Mouse (Mus musculus) T-helper 1 cell (primary cell): Measurements from ENCODE around the gene C030005K15Rik.

Source experiments
- in situ Hi-C: fragments of 300-600 bp; cut with MboI, MseI; formaldehyde crosslinking; loops from one replicate; pipeline ENCODE4 v1.15.1; 2025; ENCODE audit warnings: high pct_unique_total_duplicates

Gene C030005K15Rik

DNA sequence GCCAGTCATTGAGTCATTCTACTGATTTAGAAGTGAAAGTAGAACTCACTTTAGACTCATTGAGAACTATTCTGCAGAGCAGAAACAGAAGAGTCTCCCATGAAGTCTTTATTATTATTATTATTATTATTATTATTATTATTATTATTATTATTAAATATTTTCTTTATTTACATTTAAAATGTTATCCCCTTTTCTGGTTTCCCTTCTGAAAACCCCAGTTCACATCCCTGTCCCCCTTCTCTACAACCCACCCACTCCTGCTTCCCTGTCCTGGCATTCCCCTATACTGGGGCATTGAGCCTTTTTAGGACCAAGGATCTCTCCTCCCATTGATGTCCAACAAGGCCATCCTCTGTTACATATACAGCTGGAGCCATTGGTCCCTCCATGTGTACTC is at the start of gene C030005K15Rik:
TSS of gene C030005K15Rik (minus strand) at position 101 of the 400 bp plus-strand sequence.
- in situ Hi-C loops, result loop anchor here (25.0 kb wide), 1 partner anchor 1936 kb away; no protein-coding TSS in a partner anchor

DNA sequence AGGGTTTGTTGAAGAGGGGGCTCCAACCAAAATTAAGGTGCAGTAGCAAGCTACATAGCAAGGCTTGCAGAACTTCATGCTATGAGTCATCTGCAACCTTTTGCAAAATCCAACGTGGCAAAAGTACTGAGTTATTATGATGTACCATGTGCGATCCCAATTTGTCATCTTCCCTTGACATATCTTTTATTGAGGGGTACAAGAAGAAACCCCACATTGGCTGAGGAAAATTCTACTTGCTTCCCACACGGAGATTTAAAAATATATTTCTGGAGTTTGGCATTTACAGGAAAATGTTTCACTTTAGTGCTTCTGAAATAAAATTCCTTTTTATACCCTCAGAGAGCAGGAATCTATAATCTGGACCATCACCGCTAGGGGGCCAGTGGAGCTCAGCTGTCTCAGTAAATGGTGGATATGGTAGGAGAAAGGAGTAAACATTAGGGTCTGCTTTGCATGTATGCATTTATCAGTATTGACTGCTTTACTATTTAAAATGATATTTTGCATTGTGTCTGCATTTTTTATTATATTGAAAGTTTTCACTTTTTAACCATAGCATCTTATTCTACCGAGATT is 41.7 kb upstream of the C030005K15Rik start:
- in situ Hi-C loops, result no loop called here

DNA sequence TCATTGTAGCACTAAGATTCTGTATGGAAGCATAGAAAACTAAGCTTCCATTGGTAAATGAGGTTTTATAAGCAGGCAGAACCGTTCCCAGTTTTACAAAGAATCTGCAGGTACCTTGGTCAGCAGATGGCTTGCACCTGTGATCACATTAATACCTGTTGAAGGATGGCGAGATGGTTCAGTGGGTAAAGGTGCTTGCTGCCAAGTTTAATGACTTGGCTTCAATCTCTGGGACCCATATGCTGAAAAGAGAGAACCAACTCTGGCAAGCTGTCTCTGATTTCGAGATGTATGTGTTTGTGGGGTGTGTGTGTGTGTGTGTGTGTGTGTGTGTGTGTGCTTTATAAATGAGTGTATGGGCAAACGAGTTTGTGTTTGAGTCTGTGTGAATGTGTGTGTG is 27.3 kb upstream of the C030005K15Rik start:
- in situ Hi-C loops, result no loop called here

DNA sequence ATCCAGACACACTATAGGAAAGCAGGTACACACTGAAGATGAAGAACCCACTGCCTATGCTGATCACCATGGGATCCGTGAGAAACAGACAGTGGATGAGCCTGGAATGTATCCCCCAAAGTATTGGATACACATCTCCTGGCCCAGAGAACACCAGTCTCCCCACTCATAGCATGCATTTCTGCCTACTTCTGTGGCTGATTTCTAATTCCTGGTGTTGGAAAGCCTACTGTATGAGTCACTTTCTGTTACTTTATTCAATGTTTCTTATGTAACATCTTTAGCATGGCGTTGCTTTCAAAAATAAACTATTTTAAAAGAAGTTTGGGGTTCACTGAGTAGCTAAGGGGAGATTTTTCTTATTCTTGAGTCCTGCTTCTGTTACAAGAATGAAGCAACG is 20.7 kb upstream of the C030005K15Rik start:
- in situ Hi-C loops, result loop anchor here (25.0 kb wide), 1 partner anchor 1915 kb away; no protein-coding TSS in a partner anchor

DNA sequence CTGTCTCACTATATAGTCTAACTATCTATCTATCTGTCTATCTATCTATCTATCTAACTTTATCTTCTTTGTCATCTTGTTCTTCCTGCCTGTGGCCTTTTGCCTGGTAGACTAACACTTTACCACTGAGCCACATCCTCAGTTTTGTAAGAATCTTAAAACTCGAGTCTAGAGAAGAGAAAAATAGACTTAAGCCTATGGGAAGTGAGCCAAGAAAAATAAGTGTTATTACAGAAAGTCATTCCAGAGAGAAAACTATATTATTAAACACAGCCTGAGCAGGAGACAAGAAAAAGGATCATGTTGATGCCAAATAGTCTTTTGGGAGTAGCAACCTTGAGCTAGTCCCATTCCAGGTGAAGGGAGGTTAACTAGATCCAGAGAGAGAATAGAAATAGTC is 626 bp downstream of the C030005K15Rik start:
- in situ Hi-C loops, result loop anchor here (25.0 kb wide), 1 partner anchor 1936 kb away; no protein-coding TSS in a partner anchor

DNA sequence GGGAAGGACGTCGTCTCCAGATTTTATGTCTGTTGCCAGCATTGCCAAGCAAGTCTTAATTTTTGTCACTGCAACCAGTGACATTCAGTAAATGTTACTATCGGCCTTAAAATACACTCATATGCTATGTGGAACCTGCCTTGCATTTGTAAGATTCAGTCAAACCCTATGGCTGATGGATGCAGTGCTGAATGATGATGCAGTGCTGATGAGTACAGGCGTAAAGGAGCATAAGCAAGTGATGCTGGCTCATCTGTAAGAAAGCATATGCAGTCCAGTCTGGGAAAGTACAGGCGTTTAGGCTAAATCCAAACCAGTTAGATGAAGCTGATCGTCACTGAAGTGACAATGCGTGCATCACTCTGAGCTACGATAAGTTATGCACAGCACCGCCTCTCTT is 3.8 kb downstream of the C030005K15Rik start:
- in situ Hi-C loops, result loop anchor here (25.0 kb wide), 1 partner anchor 1585 kb away; the partner anchor contains the start of gene Gm5426

DNA sequence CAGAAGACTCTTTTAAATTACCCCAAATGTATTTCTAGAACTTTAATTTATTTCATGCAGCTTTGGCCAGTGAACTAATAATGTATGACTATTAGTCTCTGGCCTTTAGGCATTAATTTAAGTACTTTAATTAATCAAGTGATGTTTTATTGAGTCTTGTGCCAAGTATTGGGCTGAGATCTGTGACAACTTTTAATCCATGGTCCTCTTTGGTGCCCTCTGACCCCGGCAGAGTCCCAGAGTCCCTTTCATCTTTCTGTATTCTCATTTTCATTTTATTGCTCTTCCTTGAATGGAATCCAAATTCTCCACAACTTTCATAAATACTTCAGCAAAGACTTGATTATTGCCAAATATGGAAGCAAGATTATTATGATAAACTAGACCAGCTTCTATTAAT is 5.9 kb downstream of the C030005K15Rik start:
- in situ Hi-C loops, result loop anchor here (25.0 kb wide), 1 partner anchor 1583 kb away; the partner anchor contains the start of gene Gm5426

DNA sequence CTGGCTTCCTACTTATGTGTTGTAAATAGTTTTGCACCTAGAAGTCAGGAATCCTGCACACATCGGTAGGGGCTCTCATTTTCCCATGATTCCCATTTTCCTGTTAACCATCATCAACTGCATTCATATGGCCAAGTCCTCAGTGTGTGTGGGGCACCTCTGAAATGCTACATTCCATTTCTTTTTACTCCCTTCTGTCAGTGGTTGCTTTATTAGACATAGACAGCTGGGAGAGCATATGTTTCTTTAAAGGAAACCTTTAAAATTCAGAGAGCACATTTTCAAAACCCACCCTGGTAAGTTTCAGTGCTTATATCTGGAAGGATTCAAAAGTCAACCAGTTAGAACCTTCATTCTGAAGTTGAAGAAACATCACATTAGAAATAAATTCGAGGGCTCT is 8.5 kb downstream of the C030005K15Rik start:
- in situ Hi-C loops, result loop anchor here (5.0 to 25.0 kb wide), 2 partner anchors 1359 to 1581 kb away; partner anchors contain the start of gene Gm5426

DNA sequence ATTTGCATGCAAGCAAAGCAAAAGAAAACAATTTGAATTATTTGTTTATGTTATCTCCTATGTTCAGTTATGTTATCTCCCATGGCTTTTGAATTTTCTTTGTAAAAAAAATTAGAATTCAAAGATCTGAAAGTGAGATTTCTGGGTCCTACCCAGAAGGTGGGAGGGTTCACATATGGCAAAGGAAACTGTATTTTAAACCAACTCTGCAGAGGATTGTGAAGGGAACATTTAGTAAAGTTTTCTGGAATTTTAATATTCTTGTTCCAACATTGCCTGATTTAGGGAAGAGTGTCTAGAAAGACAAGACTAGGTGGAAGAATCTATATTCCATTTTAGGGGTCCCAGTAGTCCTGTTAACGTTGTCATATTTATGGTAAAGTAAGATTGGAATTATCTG is 9.3 kb downstream of the C030005K15Rik start:
- in situ Hi-C loops, result loop anchor here (5.0 to 25.0 kb wide), 2 partner anchors 1360 to 1580 kb away; partner anchors contain the start of gene Gm5426

DNA sequence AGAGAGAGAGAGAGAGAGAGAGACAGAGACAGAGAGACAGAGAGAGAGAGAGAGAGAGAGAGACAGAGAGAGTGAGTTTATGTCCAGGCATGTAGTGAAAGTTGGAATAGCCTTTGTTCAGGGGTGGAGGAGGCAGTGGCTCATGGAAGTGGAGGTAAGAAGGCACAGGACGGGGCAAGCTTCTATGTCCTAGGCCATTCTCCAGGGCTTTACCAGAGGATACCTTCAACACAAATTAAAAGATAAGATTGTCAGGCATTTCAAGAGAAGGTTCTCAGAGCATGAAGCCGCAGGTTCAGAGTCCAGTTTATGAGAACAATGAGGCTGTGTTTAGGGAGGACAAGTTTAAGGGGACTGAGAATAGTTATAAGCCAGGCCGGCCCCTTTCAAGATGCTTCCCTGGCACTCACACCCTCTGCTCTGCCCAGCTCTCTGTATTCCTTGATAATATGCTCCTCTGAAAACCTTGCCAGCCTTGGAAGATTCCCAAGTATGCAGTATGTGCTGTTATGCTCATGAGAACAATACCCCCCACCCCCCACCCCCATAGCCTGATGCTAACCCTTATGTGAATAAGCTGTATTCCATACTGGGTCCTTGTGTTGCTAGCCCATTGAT is 11.2 kb downstream of the C030005K15Rik start:
- in situ Hi-C loops, result loop anchor here (5.0 to 25.0 kb wide), 2 partner anchors 1362 to 1578 kb away; partner anchors contain the start of gene Gm5426

DNA sequence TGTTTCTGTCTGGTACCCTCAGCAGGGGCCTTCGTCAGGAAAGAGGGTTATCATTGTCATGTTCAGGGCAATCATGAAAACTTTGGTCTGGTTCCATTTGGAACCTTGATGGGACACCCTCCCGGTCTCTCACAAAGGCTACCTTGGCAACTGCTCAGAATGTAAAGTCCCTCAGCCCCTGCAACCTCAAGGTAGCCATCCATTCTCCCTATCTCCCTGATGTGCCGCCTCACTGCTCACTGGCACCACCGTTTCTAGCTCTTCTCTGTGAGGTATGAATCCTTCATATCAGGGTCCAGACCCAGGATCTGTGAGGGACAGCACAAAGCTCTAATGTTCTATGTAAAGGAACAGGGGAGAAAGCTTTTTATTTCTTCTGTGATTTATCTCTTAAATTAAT is 12.0 kb downstream of the C030005K15Rik start:
- in situ Hi-C loops, result loop anchor here (25.0 kb wide), 1 partner anchor 1577 kb away; the partner anchor contains the start of gene Gm5426

DNA sequence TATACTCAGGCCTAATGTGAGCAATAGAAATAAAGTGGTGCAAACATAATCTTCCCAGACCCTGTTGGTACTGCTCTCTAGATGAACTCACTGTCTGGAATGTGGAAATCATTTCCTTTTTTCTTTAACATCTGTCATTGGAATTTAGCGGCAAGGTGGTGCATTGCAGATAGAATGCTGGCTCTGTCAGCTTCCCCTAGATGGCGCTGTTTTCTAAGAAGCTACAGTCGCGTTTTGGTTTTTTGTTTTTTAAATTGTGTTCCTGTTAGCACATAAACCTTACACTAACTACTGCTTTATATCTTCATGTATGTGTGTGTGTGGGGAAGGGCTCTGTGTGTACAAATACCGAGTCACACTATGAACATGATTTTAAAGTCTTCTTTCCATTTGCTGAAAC is 13.9 kb downstream of the C030005K15Rik start:
- in situ Hi-C loops, result loop anchor here (25.0 kb wide), 1 partner anchor 1575 kb away; the partner anchor contains the start of gene Gm5426

DNA sequence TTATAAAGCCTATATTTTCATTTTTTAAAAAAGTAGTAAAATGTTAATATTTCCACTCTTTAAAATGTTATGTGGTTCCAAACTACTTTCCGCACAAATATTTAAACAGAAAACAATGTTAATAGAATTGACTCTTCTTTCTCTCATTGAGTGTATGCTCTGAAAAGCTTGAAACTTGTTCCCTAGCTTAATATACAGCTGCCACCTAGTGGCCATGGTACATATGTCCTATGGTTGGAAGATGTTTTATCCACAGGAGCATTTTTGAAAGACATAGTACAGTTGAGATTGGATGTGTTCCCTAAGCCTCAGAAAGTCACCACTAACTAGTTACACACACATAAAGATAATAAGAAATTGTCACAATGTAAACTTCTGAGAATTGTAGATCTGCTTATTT is 22.0 kb downstream of the C030005K15Rik start:
- in situ Hi-C loops, result loop anchor here (25.0 kb wide), 1 partner anchor 1567 kb away; the partner anchor contains the start of gene Gm5426

DNA sequence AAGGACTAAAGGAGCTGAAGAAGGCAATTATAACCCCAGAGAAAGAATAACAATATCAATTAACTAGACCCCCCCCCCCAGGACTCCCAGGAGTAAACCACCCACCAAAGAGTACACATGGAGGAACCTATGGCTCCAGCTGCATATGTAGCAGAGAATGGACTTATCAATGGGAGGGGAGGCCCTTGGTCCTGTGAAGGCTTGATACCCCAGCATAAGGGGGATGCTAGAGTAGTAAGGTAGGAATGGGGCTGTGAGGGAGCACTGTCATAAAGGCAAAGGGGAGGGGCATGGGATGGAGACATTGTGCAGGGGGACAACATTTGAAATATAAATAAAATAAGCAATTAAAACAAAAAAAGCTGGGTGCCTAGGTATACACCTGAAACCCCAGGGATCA is 24.2 kb downstream of the C030005K15Rik start:
- in situ Hi-C loops, result loop anchor here (25.0 kb wide), 1 partner anchor 1565 kb away; the partner anchor contains the start of gene Gm5426

DNA sequence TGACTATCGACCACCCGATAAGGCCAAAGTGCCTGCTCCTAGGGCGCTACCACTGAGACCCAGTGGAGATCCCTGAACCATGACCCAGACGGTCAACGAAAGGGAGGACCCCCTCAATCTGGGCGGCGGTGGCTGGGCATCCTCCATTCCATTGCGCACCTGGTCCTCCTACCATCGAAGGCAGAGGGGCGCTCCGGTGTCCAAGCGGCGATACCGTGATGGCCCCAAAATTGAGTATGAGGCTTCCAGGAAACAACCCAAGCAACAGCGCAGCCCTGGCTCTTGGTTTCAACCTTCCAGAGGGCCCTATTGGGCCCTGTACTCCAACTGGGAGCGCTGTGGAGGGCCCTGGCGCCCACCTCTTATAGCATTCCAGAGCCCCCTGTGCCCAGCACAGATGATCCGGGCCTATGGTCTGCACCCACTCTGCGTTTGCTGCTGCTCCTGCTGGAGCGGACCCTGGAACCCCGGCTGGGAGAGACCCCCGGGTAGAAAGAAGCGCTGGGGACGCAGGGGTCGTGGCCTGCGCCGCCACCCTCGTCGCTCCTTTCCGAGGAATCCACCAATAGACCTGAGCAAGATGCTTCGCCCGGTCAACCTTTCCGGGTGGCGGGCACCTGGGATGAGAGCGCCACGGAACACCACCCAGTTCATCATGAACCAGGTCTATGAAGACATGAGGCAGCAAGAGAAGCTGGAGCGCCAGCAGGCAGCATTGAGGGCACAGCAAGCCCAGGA is 33.0 kb downstream of the C030005K15Rik start:
- in situ Hi-C loops, result loop anchor here (10.0 to 25.0 kb wide), 2 partner anchors 1011 to 1231 kb away; no protein-coding TSS in a partner anchor

DNA sequence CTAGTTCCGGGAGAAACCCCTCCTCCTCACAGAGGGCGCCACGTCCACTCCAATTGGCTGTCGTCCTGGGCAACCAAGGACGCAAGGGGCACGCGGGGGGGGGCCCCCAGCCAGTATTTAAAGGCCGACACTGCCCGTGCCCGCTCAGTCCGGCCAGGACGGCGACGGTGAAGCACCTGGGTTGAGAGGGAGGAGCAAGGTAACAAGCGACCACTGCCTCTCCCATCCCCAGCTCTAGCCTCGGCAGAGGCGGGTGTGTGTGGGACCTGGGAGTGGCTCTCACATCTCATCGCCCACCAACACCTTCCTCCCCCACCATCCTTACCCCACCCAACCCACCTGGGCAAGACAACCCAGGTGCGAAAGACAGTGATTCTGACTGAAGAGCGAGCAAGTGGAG is 33.6 kb downstream of the C030005K15Rik start, which contains the start of gene Ccer1:
TSS of gene Ccer1 (plus strand) at position 147 of the 400 bp plus-strand sequence.
- in situ Hi-C loops, result loop anchor here (10.0 to 25.0 kb wide), 2 partner anchors 1012 to 1231 kb away; no protein-coding TSS in a partner anchor

DNA sequence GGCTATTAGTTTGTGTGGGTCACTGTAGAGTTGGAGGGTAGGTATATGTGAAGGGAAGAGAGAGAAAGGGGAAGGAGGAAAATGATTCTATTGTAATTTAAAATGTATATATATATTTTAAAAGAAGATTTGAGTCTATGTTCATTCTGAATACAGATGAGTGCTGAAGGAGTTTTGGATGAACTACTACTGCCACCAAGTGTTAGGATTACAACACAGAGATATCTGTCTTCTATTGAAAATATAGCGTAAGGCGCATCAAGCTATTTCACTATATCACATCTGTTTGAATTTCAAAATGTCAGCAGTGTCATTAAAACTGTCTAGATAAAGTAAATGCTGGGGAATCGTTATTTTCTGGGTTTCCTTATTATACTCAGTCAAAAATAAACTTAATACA is 37.1 kb downstream of the C030005K15Rik start:
- in situ Hi-C loops, result loop anchor here (25.0 kb wide), 1 partner anchor 1227 kb away; no protein-coding TSS in a partner anchor

DNA sequence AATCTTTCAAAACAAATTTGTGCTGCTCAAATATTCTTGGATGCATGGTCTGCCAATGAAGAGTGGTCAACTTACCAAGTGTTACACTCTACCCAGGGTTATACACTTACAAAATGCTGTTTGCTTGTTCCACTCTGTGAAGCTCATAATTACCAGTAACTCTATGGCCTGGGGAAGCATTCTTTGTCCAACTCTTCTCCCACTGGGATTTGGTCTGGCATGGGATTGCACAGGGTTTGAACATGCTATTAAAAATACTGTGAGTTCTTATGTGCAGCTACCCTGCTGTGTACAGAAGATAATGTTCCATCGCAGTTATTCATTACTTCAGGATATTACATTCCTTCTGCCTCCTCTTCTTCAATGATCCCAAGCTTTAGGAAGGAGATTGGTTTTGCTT is 39.4 kb downstream of the C030005K15Rik start:
- in situ Hi-C loops, result loop anchor here (25.0 kb wide), 1 partner anchor 1225 kb away; no protein-coding TSS in a partner anchor

DNA sequence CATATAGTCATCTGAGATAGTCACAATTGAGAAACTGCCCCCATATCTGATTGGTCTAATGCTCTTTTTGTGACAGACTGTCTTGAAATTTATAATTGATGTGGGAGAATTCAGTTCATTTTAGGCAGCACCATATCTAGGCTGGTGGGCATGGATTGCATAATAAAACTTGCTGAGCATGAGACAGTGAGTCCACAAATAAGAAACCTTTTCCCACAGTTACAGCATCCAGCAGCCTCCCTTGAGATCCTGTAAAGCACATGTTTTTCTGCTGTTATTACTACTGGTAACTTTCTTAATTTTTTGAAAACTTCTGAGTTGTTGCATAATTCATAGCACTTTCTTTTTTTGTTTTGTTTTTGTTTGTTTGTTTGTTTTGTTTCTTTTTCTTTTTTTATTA is 43.6 kb downstream of the C030005K15Rik start:
- in situ Hi-C loops, result loop anchor here (25.0 kb wide), 1 partner anchor 1221 kb away; no protein-coding TSS in a partner anchor
